Mouse (Mus musculus): ENCODE data around the gene Dynll2. TPM values are rescaled to one million over a fixed set of nuclear protein-coding genes. Genes with fewer than 3 reads are reported as not detected.

The Dynll2 gene
- total and polyA plus RNA-seq, 2 experiments from 2014 or later, result 56.8 to 72.1 TPM

- Histone ChIP-seq H3K4me2 (ENCODE audit: low read depth, low read length, poor library complexity, severe bottlenecking) (no peak overlapping the region), H3K36me3 (ENCODE audit: insufficient read depth, low read length) (no peaks in the 10 kb centered on the region)
These were observed 32.2 kb downstream of the Dynll2 start for GRCm38 (mm10) chr11:87955144-87955543.

GRCm38 (mm10) chr11:87949990-87950389 lies 37.3 kb downstream of the Dynll2 start:
- H3K4me3 ChIP-seq (ENCODE audit: low read depth, low read length), result no peak overlapping the region
- peak; percentile 76 for TF ChIP-seq CTCF (IDR thresholded peaks at IDR 0.05)
- ATAC-seq (ENCODE audit: low FRiP score) (no peak), DNase-seq (ENCODE audit: low spot score) (peak; percentile 28)
- H3K4me1 ChIP-seq (ENCODE audit: insufficient read depth, low read length), result no peaks in the 10 kb centered on the region
- 2% methylated on average over 2 of the region's 2 CpGs for WGBS
- H3K4me2 ChIP-seq (ENCODE audit: low read depth, low read length, poor library complexity, severe bottlenecking), result no peak overlapping the region
- no peaks in the 10 kb centered on the region for H3K36me3 ChIP-seq (ENCODE audit: insufficient read depth, low read length)
- no peaks in the 10 kb centered on the region for H3K27me3 ChIP-seq (ENCODE audit: insufficient read depth, low read length)
- H3K9me3 ChIP-seq (ENCODE audit: low read length), result no peaks in the 10 kb centered on the region
- H3K27ac ChIP-seq (ENCODE audit: low read depth, low read length), result no peak overlapping the region
- H3K9ac ChIP-seq (replicated peaks; ENCODE audit: low read length, poor library complexity, severe bottlenecking), result no peak overlapping the region

More at GRCm38 (mm10) chr11:87955144-87955543, 32.2 kb downstream of the Dynll2 start:
- H3K27me3 ChIP-seq (ENCODE audit: insufficient read depth, low read length), result no peaks in the 10 kb centered on the region
- DNase-seq (ENCODE audit: low spot score), result peak; percentile 79
- no peak overlapping the region for H3K4me3 ChIP-seq (ENCODE audit: low read depth, low read length)
- 2% methylated on average over 1 of the region's 1 CpGs for WGBS
- H3K4me1 ChIP-seq (ENCODE audit: insufficient read depth, low read length), result no peaks in the 10 kb centered on the region
- peak; percentile 86 for TF ChIP-seq CTCF (IDR thresholded peaks at IDR 0.05)
- H3K27ac ChIP-seq (ENCODE audit: low read depth, low read length), result no peak overlapping the region
- H3K9me3 ChIP-seq (ENCODE audit: low read length), result no peaks in the 10 kb centered on the region
- H3K9ac ChIP-seq (replicated peaks; ENCODE audit: low read length, poor library complexity, severe bottlenecking), result no peak overlapping the region
- no peak for ATAC-seq (ENCODE audit: low FRiP score)

GRCm38 (mm10) chr11:87935467-87935866 lies 51.9 kb downstream of the Dynll2 start:
- Histone ChIP-seq H3K4me1 (ENCODE audit: insufficient read depth, low read length) (no peaks in the 10 kb centered on the region), H3K9ac (replicated peaks; ENCODE audit: low read length, poor library complexity, severe bottlenecking) (no peak overlapping the region), H3K27me3 (ENCODE audit: insufficient read depth, low read length) (no peaks in the 10 kb centered on the region), H3K27ac (ENCODE audit: low read depth, low read length) (no peak overlapping the region), H3K4me3 (ENCODE audit: low read depth, low read length) (no peak overlapping the region), H3K36me3 (ENCODE audit: insufficient read depth, low read length) (no peaks in the 10 kb centered on the region), H3K4me2 (ENCODE audit: low read depth, low read length, poor library complexity, severe bottlenecking) (no peak overlapping the region), H3K9me3 (ENCODE audit: low read length) (no peaks in the 10 kb centered on the region)
- 73% methylated on average over 3 of the region's 3 CpGs for WGBS
- no peak for TF ChIP-seq CTCF (IDR thresholded peaks at IDR 0.05)
- no peak for DNase-seq (ENCODE audit: low spot score)
- no peak for ATAC-seq (ENCODE audit: low FRiP score)

DNA sequence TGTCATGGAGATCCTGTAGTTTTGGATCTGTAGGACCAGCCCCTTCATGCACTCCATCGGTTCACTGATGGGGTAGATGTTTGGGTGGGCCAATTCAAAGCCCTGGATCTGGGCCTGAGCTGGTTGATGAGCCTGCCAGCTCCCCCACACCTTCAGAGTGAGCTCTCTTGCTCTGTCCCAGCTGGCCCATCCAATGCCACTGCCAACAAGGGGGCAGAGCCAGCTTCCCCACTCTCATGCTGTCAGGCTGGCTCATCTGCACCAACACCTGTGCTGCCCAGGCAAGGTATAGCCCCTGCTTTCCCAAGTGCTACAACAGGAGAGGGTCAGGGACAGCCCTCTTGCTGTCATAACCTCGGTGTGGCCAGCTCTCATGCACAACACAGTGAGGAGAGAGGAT lies 53.6 kb downstream of the Dynll2 start:
- no peak overlapping the region for H3K4me3 ChIP-seq (ENCODE audit: low read depth, low read length)
- no peaks in the 10 kb centered on the region for H3K36me3 ChIP-seq (ENCODE audit: insufficient read depth, low read length)
- WGBS, result 71% methylated on average over 2 of the region's 2 CpGs
- H3K27me3 ChIP-seq (ENCODE audit: insufficient read depth, low read length), result no peaks in the 10 kb centered on the region
- no peaks in the 10 kb centered on the region for H3K4me1 ChIP-seq (ENCODE audit: insufficient read depth, low read length)
- TF ChIP-seq CTCF (IDR thresholded peaks at IDR 0.05), result no peak
- H3K9me3 ChIP-seq (ENCODE audit: low read length), result no peaks in the 10 kb centered on the region
- H3K4me2 ChIP-seq (ENCODE audit: low read depth, low read length, poor library complexity, severe bottlenecking), result no peak overlapping the region
- DNase-seq (ENCODE audit: low spot score), result no peak
- no peak for ATAC-seq (ENCODE audit: low FRiP score)
- no peak overlapping the region for H3K9ac ChIP-seq (replicated peaks; ENCODE audit: low read length, poor library complexity, severe bottlenecking)
- no peak overlapping the region for H3K27ac ChIP-seq (ENCODE audit: low read depth, low read length)

- H3K36me3 ChIP-seq (ENCODE audit: insufficient read depth, low read length), result no peaks in the 10 kb centered on the region
- WGBS, result 91% methylated on average over 2 of the region's 2 CpGs
- ATAC-seq (ENCODE audit: low FRiP score) (no peak), DNase-seq (ENCODE audit: low spot score) (no peak)
- no peaks in the 10 kb centered on the region for H3K27me3 ChIP-seq (ENCODE audit: insufficient read depth, low read length)
- H3K9ac ChIP-seq (replicated peaks; ENCODE audit: low read length, poor library complexity, severe bottlenecking), result no peak overlapping the region
- no peaks in the 10 kb centered on the region for H3K4me1 ChIP-seq (ENCODE audit: insufficient read depth, low read length)
- TF ChIP-seq CTCF (IDR thresholded peaks at IDR 0.05), result no peak
- H3K4me3 ChIP-seq (ENCODE audit: low read depth, low read length), result no peak overlapping the region
- H3K4me2 ChIP-seq (ENCODE audit: low read depth, low read length, poor library complexity, severe bottlenecking), result no peak overlapping the region
- H3K27ac ChIP-seq (ENCODE audit: low read depth, low read length), result no peak overlapping the region
- H3K9me3 ChIP-seq (ENCODE audit: low read length), result no peaks in the 10 kb centered on the region
These were observed 57.0 kb downstream of the Dynll2 start for GRCm38 (mm10) chr11:87930348-87930747.

Other genes starting within 250 kb of the Dynll2 start
- 47.8 and 55.4 TPM in 2 replicates for gene Supt4a, start 250.0 kb downstream of the Dynll2 start, total RNA-seq (2014; rRNA removed)
- gene Supt4a, start 250.0 kb downstream of the Dynll2 start, polyA plus RNA-seq (2015; fragmentation: Nextera tagmentation; extraction: Ambion mirVana), result 122 and 128 TPM in 2 replicates
- 206 and 215 TPM in 2 replicates for gene Tspoap1, start 227.0 kb downstream of the Dynll2 start, total RNA-seq (2014; rRNA removed)
- 47.3 and 57.8 TPM in 2 replicates for gene Tspoap1, start 227.0 kb downstream of the Dynll2 start, polyA plus RNA-seq (2015; fragmentation: Nextera tagmentation; extraction: Ambion mirVana)
- gene Mpo, start 194.0 kb downstream of the Dynll2 start, total RNA-seq (2014; rRNA removed), result 0.19 TPM in 1 of 2 replicates, not detected in the other
- 0.20 TPM in 1 of 2 replicates, not detected in the other for gene Mpo, start 194.0 kb downstream of the Dynll2 start, polyA plus RNA-seq (2015; fragmentation: Nextera tagmentation; extraction: Ambion mirVana)
- 1.5 and 2.5 TPM in 2 replicates for gene Lpo, start 159.2 kb downstream of the Dynll2 start, total RNA-seq (2014; rRNA removed)
- 3.8 and 4.0 TPM in 2 replicates for gene Lpo, start 159.2 kb downstream of the Dynll2 start, polyA plus RNA-seq (2015; fragmentation: Nextera tagmentation; extraction: Ambion mirVana)
- gene Mks1, start 134.3 kb downstream of the Dynll2 start, total RNA-seq (2014; rRNA removed), result 9.1 and 16.0 TPM in 2 replicates
- 8.5 and 10.5 TPM in 2 replicates for gene Mks1, start 134.3 kb downstream of the Dynll2 start, polyA plus RNA-seq (2015; fragmentation: Nextera tagmentation; extraction: Ambion mirVana)
- gene Epx, start 112.0 kb downstream of the Dynll2 start, total RNA-seq (2014; rRNA removed), result 0.94 and 1.4 TPM in 2 replicates
- gene Epx, start 112.0 kb downstream of the Dynll2 start, polyA plus RNA-seq (2015; fragmentation: Nextera tagmentation; extraction: Ambion mirVana), result 1.2 and 1.7 TPM in 2 replicates
- gene Olfr462, start 95.3 kb downstream of the Dynll2 start, total RNA-seq (2014; rRNA removed), result not detected in 2 replicates
- gene Olfr462, start 95.3 kb downstream of the Dynll2 start, polyA plus RNA-seq (2015; fragmentation: Nextera tagmentation; extraction: Ambion mirVana), result not detected in 2 replicates
- gene Olfr463, start 90.1 kb downstream of the Dynll2 start, total RNA-seq (2014; rRNA removed), result not detected in 2 replicates
- 0.09 TPM in 1 of 2 replicates, not detected in the other for gene Olfr463, start 90.1 kb downstream of the Dynll2 start, polyA plus RNA-seq (2015; fragmentation: Nextera tagmentation; extraction: Ambion mirVana)
- gene Olfr464, start 66.6 kb downstream of the Dynll2 start, total RNA-seq (2014; rRNA removed), result 0.22 and 0.24 TPM in 2 replicates
- not detected in 2 replicates for gene Olfr464, start 66.6 kb downstream of the Dynll2 start, polyA plus RNA-seq (2015; fragmentation: Nextera tagmentation; extraction: Ambion mirVana)
- gene Srsf1, start 59.8 kb upstream of the Dynll2 start, total RNA-seq (2014; rRNA removed), result 280 and 374 TPM in 2 replicates
- gene Srsf1, start 59.8 kb upstream of the Dynll2 start, polyA plus RNA-seq (2015; fragmentation: Nextera tagmentation; extraction: Ambion mirVana), result 111 and 125 TPM in 2 replicates
- 31.4 and 40.6 TPM in 2 replicates for gene Vezf1, start 80.7 kb upstream of the Dynll2 start, total RNA-seq (2014; rRNA removed)
- 29.7 and 30.9 TPM in 2 replicates for gene Vezf1, start 80.7 kb upstream of the Dynll2 start, polyA plus RNA-seq (2015; fragmentation: Nextera tagmentation; extraction: Ambion mirVana)
- gene Cuedc1, start 110.5 kb upstream of the Dynll2 start, total RNA-seq (2014; rRNA removed), result 38.8 and 40.2 TPM in 2 replicates
- gene Cuedc1, start 110.5 kb upstream of the Dynll2 start, polyA plus RNA-seq (2015; fragmentation: Nextera tagmentation; extraction: Ambion mirVana), result 32.7 and 37.5 TPM in 2 replicates
- gene Mrps23, start 216.9 kb upstream of the Dynll2 start, total RNA-seq (2014; rRNA removed), result 29.4 and 35.5 TPM in 2 replicates
- 63.0 and 63.2 TPM in 2 replicates for gene Mrps23, start 216.9 kb upstream of the Dynll2 start, polyA plus RNA-seq (2015; fragmentation: Nextera tagmentation; extraction: Ambion mirVana)